Mouse (Mus musculus): ENCODE measurements around the gene Mansc4.

Mansc4 gene

DNA sequence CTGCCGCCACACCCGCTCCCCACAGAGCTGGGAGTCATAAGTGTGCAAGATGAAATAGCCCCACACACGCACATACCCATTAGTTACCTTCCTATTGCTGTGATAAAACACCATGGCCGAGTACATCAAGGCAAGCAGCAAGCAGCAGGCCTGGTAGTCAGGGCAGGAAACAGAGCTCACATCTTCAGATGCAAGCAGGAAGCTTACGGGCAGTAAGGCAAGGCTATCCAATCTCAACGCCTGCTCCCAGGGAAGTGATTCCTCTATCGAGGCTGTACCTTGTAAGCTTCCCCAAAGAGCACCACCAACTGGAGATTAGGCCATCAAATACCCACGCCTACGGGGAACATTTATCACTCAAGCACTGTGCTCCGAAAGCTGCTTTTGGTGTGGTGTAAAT lies 6.9 kb downstream of the Mansc4 start:
- no peak for DNase-seq (ENCODE audit: low spot score)

GRCm38 (mm10) chr6:147076878-147077277 lies 10.0 kb downstream of the Mansc4 start:
- DNase-seq (ENCODE audit: low spot score), result no peak

DNA sequence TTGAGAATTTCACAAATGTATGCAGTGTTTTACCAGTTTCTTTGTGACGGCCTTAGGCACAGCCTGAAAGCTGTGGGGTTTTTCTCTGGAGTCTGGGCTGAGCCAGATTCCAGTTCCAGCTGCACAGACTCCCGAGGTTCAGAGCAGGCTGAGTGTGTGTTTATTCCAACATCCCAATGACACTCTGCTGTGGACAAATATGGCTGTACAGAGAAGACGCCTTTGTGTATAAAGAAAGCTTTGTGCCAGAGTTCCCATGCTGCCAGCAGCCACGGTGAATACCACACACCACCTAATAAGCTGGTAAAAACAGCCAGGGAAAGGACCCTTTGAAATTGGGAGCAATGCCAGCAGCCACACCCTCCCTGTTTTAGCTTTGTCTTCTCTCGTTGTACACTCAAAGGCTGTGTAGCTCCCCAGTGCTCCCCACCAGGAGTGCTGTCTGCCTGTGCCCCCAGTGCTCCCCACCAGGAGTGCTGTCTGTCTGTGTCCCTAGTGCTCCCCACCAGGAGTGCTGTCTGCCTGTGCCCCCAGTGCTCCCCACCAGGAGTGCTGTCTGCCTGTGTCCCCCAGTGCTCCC lies 10.9 kb downstream of the Mansc4 start:
- no peak for DNase-seq (ENCODE audit: low spot score)

DNA sequence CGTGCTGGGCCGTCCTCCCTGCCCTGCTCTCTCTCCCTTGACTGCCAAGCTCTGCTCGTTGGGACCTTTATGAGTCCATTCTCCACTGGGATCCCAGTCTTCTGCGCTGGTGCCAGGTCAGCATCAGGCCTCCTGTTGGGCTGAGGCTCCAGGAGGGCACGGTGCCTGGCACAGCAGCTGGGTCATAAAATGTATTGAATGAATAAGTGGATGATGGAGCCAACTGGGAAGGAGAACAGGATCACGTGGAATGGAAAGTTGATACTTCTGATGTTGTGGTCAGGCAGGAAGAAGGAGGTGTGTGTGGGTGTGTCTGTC lies 21.9 kb downstream of the Mansc4 start:
- no peak for DNase-seq (ENCODE audit: low spot score)

DNA sequence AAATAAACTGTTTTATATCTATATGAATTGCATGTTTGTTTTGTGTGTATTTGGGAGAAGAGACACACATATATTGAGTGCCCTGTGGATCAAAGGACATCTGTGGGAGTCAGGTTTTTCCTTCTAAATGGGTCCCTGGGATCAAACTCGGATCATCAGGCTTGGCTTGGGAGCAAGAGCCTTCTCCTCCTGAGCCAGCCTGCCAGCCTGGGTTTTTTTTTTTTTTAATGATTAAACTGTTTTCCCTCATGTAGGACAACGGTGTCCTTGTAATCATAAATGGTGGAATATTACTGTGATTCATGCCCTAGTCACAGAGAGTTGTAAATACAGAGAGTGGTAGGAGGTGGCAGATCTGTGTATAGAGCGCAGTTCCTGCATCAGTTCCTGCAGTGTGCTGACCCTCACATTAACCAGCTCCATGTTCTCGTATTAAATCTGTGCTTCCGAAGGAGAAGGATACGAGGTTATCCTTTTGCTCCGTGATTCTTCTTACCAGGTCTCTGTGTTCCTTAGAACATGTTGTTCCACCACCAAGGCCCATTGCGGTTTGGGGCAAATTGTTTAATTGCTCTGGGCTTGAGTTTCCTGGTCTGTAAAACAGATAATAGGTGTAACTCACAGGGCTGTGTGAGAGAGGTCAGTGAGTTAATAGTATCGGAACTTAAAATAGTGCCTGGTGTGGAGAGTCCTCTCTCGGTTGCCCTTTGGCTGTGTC lies 22.4 kb downstream of the Mansc4 start:
- no peak for DNase-seq (ENCODE audit: low spot score)

DNA sequence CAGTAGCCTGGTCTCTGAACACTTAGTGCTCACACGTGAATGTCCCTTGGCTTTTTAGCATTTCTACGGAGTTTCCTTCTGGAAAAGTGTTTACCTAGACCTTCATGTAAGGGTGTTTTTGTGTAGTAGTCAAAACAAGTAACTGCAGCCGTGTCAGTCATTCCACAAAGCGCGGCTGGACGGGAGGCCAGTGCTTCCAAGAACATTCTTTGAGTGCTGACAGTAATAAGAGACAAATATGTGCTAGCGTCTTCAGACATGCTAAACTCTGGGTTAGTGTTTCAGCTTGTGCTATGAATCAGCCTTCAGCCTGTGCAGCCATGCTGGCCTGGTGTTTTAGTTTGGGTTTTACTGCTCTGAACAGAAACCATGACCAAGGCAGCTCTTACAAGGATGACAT lies 24.1 kb downstream of the Mansc4 start:
- DNase-seq (ENCODE audit: low spot score), result no peak

- DNase-seq (ENCODE audit: low spot score), result no peak
These were observed 24.8 kb downstream of the Mansc4 start for GRCm38 (mm10) chr6:147062034-147062433.

- DNase-seq (ENCODE audit: low spot score), result no peak
These were observed 25.2 kb downstream of the Mansc4 start for GRCm38 (mm10) chr6:147061630-147062029.

- no peak for DNase-seq (ENCODE audit: low spot score)
These were observed 27.5 kb downstream of the Mansc4 start for GRCm38 (mm10) chr6:147059326-147059725.

- DNase-seq (ENCODE audit: low spot score), result no peak
These were observed 31.4 kb downstream of the Mansc4 start for GRCm38 (mm10) chr6:147055374-147055977.

- DNase-seq (ENCODE audit: low spot score), result no peak
These were observed 32.8 kb downstream of the Mansc4 start for GRCm38 (mm10) chr6:147053785-147054646.

DNA sequence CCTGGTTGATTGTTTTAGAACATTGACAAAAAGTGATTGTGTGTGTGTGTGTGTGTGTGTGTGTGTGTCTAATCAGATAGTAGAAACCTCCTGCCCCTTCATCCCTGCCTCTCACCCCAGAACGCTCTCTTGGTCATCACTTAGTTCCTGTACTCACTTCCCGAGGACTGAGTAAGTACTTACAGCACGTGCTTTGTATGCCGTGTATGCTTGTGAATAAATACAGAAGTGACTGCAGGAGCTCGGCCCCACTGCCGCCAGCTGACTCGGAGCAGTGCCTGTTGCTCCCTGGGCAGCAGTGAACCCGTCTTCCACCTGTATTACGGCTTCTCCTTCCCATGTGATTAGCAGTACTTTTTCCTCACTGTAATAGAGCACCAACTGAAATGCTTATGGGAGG lies 34.4 kb downstream of the Mansc4 start:
- DNase-seq (ENCODE audit: low spot score), result no peak

GRCm38 (mm10) chr6:147051666-147052065 lies 35.2 kb downstream of the Mansc4 start:
- no peak for DNase-seq (ENCODE audit: low spot score)

GRCm38 (mm10) chr6:147049239-147049805 lies 37.5 kb downstream of the Mansc4 start:
- DNase-seq (ENCODE audit: low spot score), result no peak

DNA sequence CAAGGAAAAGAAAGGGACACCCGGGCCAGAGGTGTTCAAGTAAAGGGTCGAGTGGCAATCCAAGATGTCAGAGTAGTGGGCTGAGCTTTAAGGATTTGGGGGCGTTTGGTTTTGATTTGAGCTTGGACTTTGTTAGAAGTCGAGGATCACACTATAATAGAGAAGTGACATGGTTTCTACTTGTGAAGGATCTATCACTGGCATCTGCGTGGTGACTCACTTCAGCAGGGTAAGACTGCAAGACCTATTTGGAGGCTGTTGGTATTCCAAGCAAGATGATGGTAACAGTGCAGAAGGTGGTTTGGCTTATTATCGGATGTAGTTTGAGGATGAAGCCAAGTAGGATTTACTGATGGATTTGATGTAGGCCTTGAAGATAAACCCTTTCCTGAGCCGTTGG lies 43.2 kb downstream of the Mansc4 start:
- no peak for DNase-seq (ENCODE audit: low spot score)

DNA sequence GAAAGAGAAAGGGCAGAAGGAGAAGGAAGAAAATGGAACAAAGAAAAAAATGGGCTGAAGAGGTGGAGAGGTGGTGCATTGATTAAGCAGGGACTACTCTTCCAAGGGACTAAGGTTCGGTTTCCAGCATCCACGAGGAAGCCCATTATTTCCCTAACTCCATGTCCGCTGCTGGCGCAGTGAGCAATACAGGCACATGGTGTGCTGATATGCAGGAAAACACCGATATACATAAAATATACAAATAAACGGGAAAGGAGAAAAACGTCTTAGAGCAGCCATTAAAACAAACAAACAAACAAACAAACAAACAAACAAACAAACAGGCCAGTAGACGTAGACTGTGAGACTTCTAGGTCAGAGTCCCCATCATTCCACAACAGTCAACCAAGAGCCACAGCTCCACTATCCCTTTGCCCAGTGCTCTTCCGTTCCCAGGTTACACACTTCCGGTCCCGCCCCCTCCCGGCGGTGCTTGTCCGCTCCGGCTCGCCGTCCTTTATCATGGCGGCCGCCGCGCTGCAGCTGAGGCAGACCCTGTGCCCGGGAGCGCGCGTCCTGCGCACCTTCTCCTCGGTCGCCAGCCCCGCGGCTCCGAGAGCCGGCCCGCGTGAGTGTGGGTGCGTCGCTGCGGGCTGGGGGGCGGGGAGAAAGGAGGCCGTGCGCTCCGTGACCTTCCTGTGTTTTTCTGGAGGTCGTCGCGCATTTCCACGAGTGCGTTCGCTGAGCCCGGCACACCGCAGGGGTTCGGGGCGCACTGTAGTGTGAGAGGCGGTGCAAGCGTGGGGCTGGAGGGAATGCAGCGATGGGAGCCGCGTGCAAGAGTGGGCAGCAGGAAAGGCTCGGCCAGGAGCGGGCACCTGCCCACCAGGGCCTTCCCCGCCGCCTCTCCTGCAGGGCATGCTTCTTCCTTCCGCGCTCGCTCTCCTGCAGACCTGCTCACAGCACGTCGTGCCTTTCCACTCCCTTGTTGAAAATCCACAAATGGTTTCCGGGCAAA lies 44.2 kb downstream of the Mansc4 start, which contains the start of gene Mrps35:
Mrps35 (plus strand) TSS at position 474 of the 1,000 bp plus-strand sequence.
- DNase-seq (ENCODE audit: low spot score), result peak; percentile 54

DNA sequence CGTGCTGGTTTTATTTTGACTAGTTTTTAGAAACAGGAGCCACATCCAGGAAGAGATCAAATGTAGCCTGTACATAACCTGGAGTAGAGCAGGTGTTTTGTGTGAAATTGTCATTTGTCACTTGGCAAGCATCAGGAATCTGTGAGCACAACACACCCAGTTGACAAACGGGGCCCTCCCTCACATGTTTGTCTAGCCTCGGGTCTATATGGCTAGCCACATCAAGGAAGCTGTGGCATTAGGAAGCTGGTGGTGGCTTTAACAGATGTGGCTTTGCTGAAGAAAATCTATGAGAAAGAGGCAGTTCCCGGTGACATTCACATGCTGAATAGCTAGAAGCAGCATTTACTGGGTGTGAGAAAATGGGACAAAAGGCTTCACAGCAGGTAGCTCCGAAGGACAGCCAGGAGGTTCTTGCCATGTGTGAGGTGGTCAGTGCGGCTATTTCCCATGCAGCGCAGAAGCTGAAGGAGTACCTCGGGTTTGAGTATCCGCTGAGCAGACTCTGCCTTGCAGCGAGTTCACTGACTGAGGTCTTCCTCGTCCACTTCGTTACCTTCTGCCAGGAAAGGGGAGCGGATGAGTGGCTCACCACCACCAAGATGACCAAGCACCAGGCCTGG lies 54.4 kb downstream of the Mansc4 start, which contains the start of gene Rep15:
Rep15 (plus strand) TSS at position 282 of the 623 bp plus-strand sequence.
- no peak for DNase-seq (ENCODE audit: low spot score)

DNA sequence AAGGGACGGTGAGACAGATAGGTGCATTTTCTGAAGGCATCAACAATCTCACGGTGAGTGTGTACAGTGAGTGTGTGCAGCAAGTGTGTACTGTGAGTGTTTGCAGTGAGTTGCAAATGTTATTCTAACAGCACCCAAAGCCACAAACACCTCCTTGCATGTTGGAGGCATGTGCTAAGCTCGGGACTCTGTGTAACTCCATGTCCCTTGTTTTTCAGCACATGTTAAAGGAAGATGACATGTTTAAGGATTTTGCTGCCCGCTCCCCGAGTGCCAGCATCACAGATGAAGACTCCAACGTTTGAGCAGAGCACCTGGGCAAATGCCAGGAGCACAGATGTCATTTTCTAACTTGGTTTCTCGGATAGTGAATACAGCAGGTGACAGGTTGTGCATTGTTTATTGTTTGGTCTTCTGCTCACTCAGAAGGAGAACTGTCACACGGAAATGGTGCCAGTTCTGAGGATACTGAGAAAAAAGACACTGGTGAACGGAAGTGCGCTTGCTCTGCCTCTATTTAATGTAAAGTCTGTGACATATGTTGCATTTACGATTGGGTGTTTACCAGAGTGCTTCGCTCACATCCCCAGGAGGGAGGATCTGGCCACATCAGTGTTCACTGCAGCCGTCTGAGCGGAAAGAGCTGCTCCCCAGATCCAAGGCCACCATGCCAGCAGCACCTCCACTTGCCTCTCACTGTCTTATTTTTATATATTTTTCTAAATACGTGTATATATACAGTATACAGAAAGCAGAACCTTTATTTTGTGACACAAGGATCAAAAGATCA lies 56.5 kb downstream of the Mansc4 start:
- no peak for DNase-seq (ENCODE audit: low spot score)

DNA sequence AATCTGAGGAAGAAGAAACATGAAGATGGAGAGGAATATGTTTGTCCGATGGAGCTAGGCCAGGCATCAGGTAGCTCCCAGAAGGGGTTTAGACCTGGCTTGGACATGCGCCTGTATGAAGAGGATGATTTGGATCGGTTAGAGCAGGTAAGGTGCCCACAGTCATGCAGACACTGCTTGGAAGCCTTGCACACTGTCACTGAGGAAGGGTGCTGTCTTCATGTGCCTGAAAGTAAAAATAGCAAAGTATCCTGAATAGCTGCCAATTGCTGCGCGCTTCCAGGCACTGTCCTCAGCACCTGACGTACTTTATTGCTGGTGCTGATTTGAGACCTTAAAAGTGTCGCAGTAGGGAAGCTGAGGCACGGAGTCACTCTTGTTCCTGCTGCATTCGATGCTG lies 57.2 kb downstream of the Mansc4 start:
- DNase-seq (ENCODE audit: low spot score), result no peak

GRCm38 (mm10) chr6:147028396-147028795 lies 58.4 kb downstream of the Mansc4 start:
- DNase-seq (ENCODE audit: low spot score), result no peak

All from urinary bladder, postnatal 10 days (tissue).